In the genomic region with DNA sequence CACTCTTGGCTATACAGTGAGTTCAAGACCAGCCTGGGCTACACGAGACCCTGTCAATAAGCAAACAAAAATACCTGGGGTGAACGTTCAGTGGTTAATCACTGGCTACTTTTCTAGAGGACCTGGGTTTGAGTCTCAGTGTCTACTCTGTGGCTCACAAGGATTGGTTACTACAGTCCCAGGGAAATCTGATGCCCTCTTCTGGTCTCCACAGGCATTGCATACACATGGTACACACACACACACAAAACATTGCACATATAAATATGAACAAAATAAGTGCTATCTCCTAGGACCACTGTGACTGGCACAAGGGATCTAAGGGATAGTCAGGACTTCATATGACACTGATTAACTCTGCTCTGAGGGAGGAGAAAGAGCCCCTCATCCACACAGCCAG, we compare ENCODE assay signal across 25 mouse cellular contexts. TPM values are rescaled to one million over a fixed set of nuclear protein-coding genes. Genes with fewer than 3 reads are reported as not detected.
DNase-seq lines count a peak whose midpoint lies in the region; ATAC-seq and TF ChIP-seq lines count a peak whose summit lies in the region.
"Had no signal": no experiment of that assay in that cellular context is flagged by ENCODE, and none has a peak within 500 bp of the region (broad histone marks: within the 10 kb centered on the region; RNA-seq: fewer than 3 reads in every experiment).

No protein-coding gene starts in this region.

- H3K4me2 ChIP-seq in forebrain, postnatal 0 days (ENCODE audit: low read depth), result no peak overlapping the region
- no peak overlapping the region for H3K4me2 ChIP-seq in forebrain, embryonic 16.5 days (ENCODE audit: low read length)
- no peak overlapping the region for H3K4me2 ChIP-seq in kidney, postnatal 0 days (ENCODE audit: low read length)
- H3K4me2 ChIP-seq in lung, postnatal 0 days (replicated peaks; ENCODE audit: low read depth, low read length), result no peak overlapping the region
- H3K4me2 ChIP-seq: heart, embryonic 11.5 days; hindbrain, embryonic 13.5 days; limb, embryonic 15.5 days; midbrain, embryonic 15.5 days had no signal

- TF ChIP-seq EP300 in lung, postnatal 0 days (IDR thresholded peaks at IDR 0.05), result no peak

- no peak overlapping the region for H3K27ac ChIP-seq in forebrain, postnatal 0 days (ENCODE audit: low read depth, low read length)
- H3K27ac ChIP-seq in forebrain, embryonic 16.5 days (ENCODE audit: low read length), result no peak overlapping the region
- H3K27ac ChIP-seq in kidney, postnatal 0 days, result no peak overlapping the region
- no peak overlapping the region for H3K27ac ChIP-seq in lung, postnatal 0 days (ENCODE audit: low read length)
- H3K27ac ChIP-seq: forebrain, embryonic 10.5 days; hindbrain, embryonic 13.5 days; limb, embryonic 15.5 days; midbrain, embryonic 15.5 days had no signal

- H3K36me3 ChIP-seq in forebrain, postnatal 0 days (ENCODE audit: insufficient read depth), result peaks cover 9% of the 10 kb centered on the region; the same call in 1 of the 2 replicates
- peaks cover 2% of the 10 kb centered on the region; the same call in 1 of the 2 replicates for H3K36me3 ChIP-seq in forebrain, embryonic 16.5 days (ENCODE audit: control insufficient read depth, insufficient read depth)
- H3K36me3 ChIP-seq in kidney, postnatal 0 days (ENCODE audit: insufficient read depth, low read length), result 0 out of 2 replicates have a peak, but pooled peaks cover 5% of the 10 kb centered on the region
- H3K36me3 ChIP-seq in lung, postnatal 0 days (ENCODE audit: insufficient read depth, low read length), result 0 out of 2 replicates have a peak, but pooled peaks cover 3% of the 10 kb centered on the region
- H3K36me3 ChIP-seq: midbrain, embryonic 15.5 days had no signal

- no peak overlapping the region for H3K9ac ChIP-seq in forebrain, postnatal 0 days
- no peak overlapping the region for H3K9ac ChIP-seq in forebrain, embryonic 16.5 days (replicated peaks; ENCODE audit: low read depth, low read length)
- H3K9ac ChIP-seq in kidney, postnatal 0 days (ENCODE audit: low read depth, low read length), result no peak overlapping the region
- no peak overlapping the region for H3K9ac ChIP-seq in lung, postnatal 0 days (replicated peaks; ENCODE audit: low read depth)
- H3K9ac ChIP-seq: hindbrain, embryonic 13.5 days; limb, embryonic 15.5 days; midbrain, embryonic 15.5 days had no signal

- H3K9me3 ChIP-seq in forebrain, postnatal 0 days (ENCODE audit: low read length), result no peaks in the 10 kb centered on the region
- no peaks in the 10 kb centered on the region for H3K9me3 ChIP-seq in forebrain, embryonic 16.5 days (ENCODE audit: control insufficient read depth, low read length)
- H3K9me3 ChIP-seq in kidney, postnatal 0 days (replicated peaks; ENCODE audit: low read length), result no peaks in the 10 kb centered on the region
- H3K9me3 ChIP-seq in lung, postnatal 0 days (ENCODE audit: low read length), result no peaks in the 10 kb centered on the region
- H3K9me3 ChIP-seq: forebrain, embryonic 10.5 days; hindbrain, embryonic 13.5 days; limb, embryonic 15.5 days; midbrain, embryonic 15.5 days had no signal

- ATAC-seq in forebrain, postnatal 0 days, result no peak
- ATAC-seq in forebrain, embryonic 16.5 days, result no peak
- no peak for ATAC-seq in kidney, postnatal 0 days (replicated peaks; ENCODE audit: low FRiP score, low read depth)
- ATAC-seq in lung, postnatal 0 days, result no peak
- ATAC-seq: CD4-positive, CD25-positive, alpha-beta regulatory T cell, adult 4 months; midbrain, embryonic 15.5 days had no signal

- 0 out of 2 replicates have a peak, but pooled peaks have one; percentile 8 for TF ChIP-seq CTCF in forebrain, postnatal 0 days (IDR thresholded peaks at IDR 0.05; ENCODE audit: low read depth)
- TF ChIP-seq CTCF in kidney, postnatal 0 days (IDR thresholded peaks at IDR 0.05; ENCODE audit: low read depth), result peak; percentile 30; the same call in 1 of the 2 replicates
- TF ChIP-seq CTCF in lung, postnatal 0 days (IDR thresholded peaks at IDR 0.05), result peak; percentile 38; the same call in 1 of the 2 replicates

- DNase-seq in forebrain, postnatal 0 days, result no peak
- DNase-seq in kidney, postnatal 0 days (ENCODE audit: low spot score), result no peak
- no peak for DNase-seq in kidney, postnatal 14 days
- no peak for DNase-seq in lung, postnatal 0 days (ENCODE audit: low spot score)
- DNase-seq in lung, postnatal 25 days (ENCODE audit: low spot score), result no peak
- DNase-seq in induced T-regulatory cell, adult 2 months (ENCODE audit: low read depth), result peak; percentile 22
- no peak for DNase-seq in cerebellum, postnatal 4 days (ENCODE audit: low spot score in 2 of 2)
- DNase-seq: adrenal gland, postnatal 25 days; cerebellum, postnatal 10 days; kidney, adult 9 months; kidney, postnatal 36 days; layer of hippocampus, adult 9-11 months; left cerebral cortex, postnatal 4 days; lung, adult 18-20 months; lung, postnatal 4 days; thymus, adult 2 months; thymus, postnatal 4 days had no signal

- 80% methylated on average over 2 of the region's 2 CpGs for WGBS in forebrain, postnatal 0 days
- WGBS in forebrain, embryonic 16.5 days, result 94% methylated on average over 2 of the region's 2 CpGs
- WGBS in kidney, postnatal 0 days, result 87% methylated on average over 2 of the region's 2 CpGs
- 85% methylated on average over 2 of the region's 2 CpGs for WGBS in lung, postnatal 0 days

- H3K4me3 ChIP-seq in forebrain, postnatal 0 days (ENCODE audit: low read depth, low read length), result no peak overlapping the region
- no peak overlapping the region for H3K4me3 ChIP-seq in forebrain, embryonic 16.5 days (replicated peaks; ENCODE audit: low read length)
- no peak overlapping the region for H3K4me3 ChIP-seq in kidney, postnatal 0 days (replicated peaks; ENCODE audit: low read depth, low read length)
- no peak overlapping the region for H3K4me3 ChIP-seq in lung, postnatal 0 days (ENCODE audit: low read depth, low read length)
- H3K4me3 ChIP-seq: forebrain, embryonic 10.5 days; hindbrain, embryonic 13.5 days; limb, embryonic 15.5 days; midbrain, embryonic 15.5 days; myocyte had no signal

- no peaks in the 10 kb centered on the region for H3K27me3 ChIP-seq in forebrain, postnatal 0 days (ENCODE audit: insufficient read depth, low read length)
- no peaks in the 10 kb centered on the region for H3K27me3 ChIP-seq in forebrain, embryonic 16.5 days (replicated peaks; ENCODE audit: control insufficient read depth, insufficient read depth, low read length)
- H3K27me3 ChIP-seq in kidney, postnatal 0 days (ENCODE audit: insufficient read depth, low read length), result no peaks in the 10 kb centered on the region
- H3K27me3 ChIP-seq in lung, postnatal 0 days (replicated peaks; ENCODE audit: insufficient read depth, low read length), result no peaks in the 10 kb centered on the region
- H3K27me3 ChIP-seq: hindbrain, embryonic 13.5 days; limb, embryonic 15.5 days; midbrain, embryonic 15.5 days had no signal

- peaks cover 9% of the 10 kb centered on the region for H3K4me1 ChIP-seq in forebrain, postnatal 0 days (ENCODE audit: insufficient read depth)
- peaks cover 15% of the 10 kb centered on the region for H3K4me1 ChIP-seq in forebrain, embryonic 16.5 days (replicated peaks; ENCODE audit: control insufficient read depth, insufficient read depth, low read length)
- no peaks in the 10 kb centered on the region; the same call in 1 of the 2 replicates for H3K4me1 ChIP-seq in kidney, postnatal 0 days (replicated peaks; ENCODE audit: insufficient read depth, low read length)
- peaks cover 8% of the 10 kb centered on the region; the same call in 1 of the 2 replicates for H3K4me1 ChIP-seq in lung, postnatal 0 days (ENCODE audit: insufficient read depth, low read depth, low read length)

RNA-seq across cellular contexts. Expression of gene Dolpp1, which starts 3.1 kb away (rescaled TPM):
- 52.2 and 92.4 TPM in 2 replicates for total RNA-seq in forebrain, postnatal 0 days (2014; rRNA removed)
- polyA plus RNA-seq in forebrain, postnatal 0 days (2015; fragmentation: Nextera tagmentation; extraction: Ambion mirVana), result 40.1 and 44.7 TPM in 2 replicates
- polyA plus RNA-seq in forebrain, embryonic 16.5 days (2015; fragmentation: Nextera tagmentation; extraction: Ambion mirVana), result 59.3 and 66.5 TPM in 2 replicates
- polyA plus RNA-seq in kidney, postnatal 0 days (2015; fragmentation: Nextera tagmentation; extraction: Ambion mirVana), result 23.4 and 24.5 TPM in 2 replicates
- 25.0 and 26.1 TPM in 2 replicates for polyA plus RNA-seq in lung, postnatal 0 days (2015; fragmentation: Nextera tagmentation; extraction: Ambion mirVana)

RNA-seq across cellular contexts. Expression of gene Miga2, which starts 25.0 kb away (rescaled TPM):
- total RNA-seq in forebrain, postnatal 0 days (2014; rRNA removed), result 57.4 and 70.8 TPM in 2 replicates
- 24.4 and 28.6 TPM in 2 replicates for polyA plus RNA-seq in forebrain, postnatal 0 days (2015; fragmentation: Nextera tagmentation; extraction: Ambion mirVana)
- polyA plus RNA-seq in forebrain, embryonic 16.5 days (2015; fragmentation: Nextera tagmentation; extraction: Ambion mirVana), result 29.7 and 35.6 TPM in 2 replicates
- 22.2 and 22.8 TPM in 2 replicates for polyA plus RNA-seq in kidney, postnatal 0 days (2015; fragmentation: Nextera tagmentation; extraction: Ambion mirVana)
- 13.8 and 14.9 TPM in 2 replicates for polyA plus RNA-seq in lung, postnatal 0 days (2015; fragmentation: Nextera tagmentation; extraction: Ambion mirVana)

RNA-seq across cellular contexts. Expression of gene Crat, which starts 26.6 kb away (rescaled TPM):
- total RNA-seq in forebrain, postnatal 0 days (2014; rRNA removed), result 28.0 and 33.6 TPM in 2 replicates
- polyA plus RNA-seq in forebrain, postnatal 0 days (2015; fragmentation: Nextera tagmentation; extraction: Ambion mirVana), result 20.7 and 24.0 TPM in 2 replicates
- 21.3 and 21.4 TPM in 2 replicates for polyA plus RNA-seq in forebrain, embryonic 16.5 days (2015; fragmentation: Nextera tagmentation; extraction: Ambion mirVana)
- 42.9 and 49.2 TPM in 2 replicates for polyA plus RNA-seq in kidney, postnatal 0 days (2015; fragmentation: Nextera tagmentation; extraction: Ambion mirVana)
- 36.5 and 37.4 TPM in 2 replicates for polyA plus RNA-seq in lung, postnatal 0 days (2015; fragmentation: Nextera tagmentation; extraction: Ambion mirVana)

RNA-seq across cellular contexts. Expression of gene Ptpa, which starts 26.8 kb away (rescaled TPM):
- total RNA-seq in forebrain, postnatal 0 days (2014; rRNA removed), result 129 and 132 TPM in 2 replicates
- 143 and 148 TPM in 2 replicates for polyA plus RNA-seq in forebrain, postnatal 0 days (2015; fragmentation: Nextera tagmentation; extraction: Ambion mirVana)
- 146 and 163 TPM in 2 replicates for polyA plus RNA-seq in forebrain, embryonic 16.5 days (2015; fragmentation: Nextera tagmentation; extraction: Ambion mirVana)
- 131 and 142 TPM in 2 replicates for polyA plus RNA-seq in kidney, postnatal 0 days (2015; fragmentation: Nextera tagmentation; extraction: Ambion mirVana)
- 88.0 and 93.3 TPM in 2 replicates for polyA plus RNA-seq in lung, postnatal 0 days (2015; fragmentation: Nextera tagmentation; extraction: Ambion mirVana)

RNA-seq across cellular contexts. Expression of gene Sh3glb2, which starts 29.9 kb away (rescaled TPM):
- total RNA-seq in forebrain, postnatal 0 days (2014; rRNA removed), result 291 and 292 TPM in 2 replicates
- polyA plus RNA-seq in forebrain, postnatal 0 days (2015; fragmentation: Nextera tagmentation; extraction: Ambion mirVana), result 147 and 156 TPM in 2 replicates
- polyA plus RNA-seq in forebrain, embryonic 16.5 days (2015; fragmentation: Nextera tagmentation; extraction: Ambion mirVana), result 159 and 203 TPM in 2 replicates
- 65.1 and 66.4 TPM in 2 replicates for polyA plus RNA-seq in kidney, postnatal 0 days (2015; fragmentation: Nextera tagmentation; extraction: Ambion mirVana)
- 58.9 and 64.9 TPM in 2 replicates for polyA plus RNA-seq in lung, postnatal 0 days (2015; fragmentation: Nextera tagmentation; extraction: Ambion mirVana)
